In the genomic region with DNA sequence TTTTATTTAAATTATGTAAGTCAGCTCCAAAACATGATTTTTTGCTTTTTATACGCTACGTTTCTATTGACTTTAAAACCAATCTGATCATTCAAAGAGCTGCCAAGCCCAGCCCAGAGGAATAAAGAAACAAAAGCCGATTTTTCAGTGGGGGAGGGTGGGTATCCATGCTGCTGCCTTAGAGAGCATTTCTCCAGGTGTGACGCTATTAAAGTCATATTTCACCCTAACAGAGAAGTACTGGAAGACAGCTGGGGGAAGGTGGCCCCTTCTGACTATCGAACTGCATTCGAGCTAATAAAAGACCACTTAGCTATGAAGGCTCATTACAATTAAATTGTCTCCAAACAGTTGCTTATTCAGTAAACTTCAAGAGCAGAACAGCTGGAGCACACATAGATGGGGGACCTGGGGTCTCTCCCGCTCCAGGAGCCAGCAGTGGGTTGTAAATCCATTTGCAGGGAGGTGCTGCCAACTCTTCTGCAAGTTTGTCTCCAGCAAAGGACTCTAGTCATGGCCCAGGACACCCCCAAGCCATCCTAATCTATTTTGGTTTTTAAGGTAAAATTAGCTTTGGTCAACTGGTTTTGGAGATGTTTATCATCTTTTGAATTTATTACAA, we compare ENCODE assay signal across 22 mouse cellular contexts.
DNase-seq lines count a peak whose midpoint lies in the region; ATAC-seq and TF ChIP-seq lines count a peak whose summit lies in the region.
"Had no signal": no experiment of that assay in that cellular context is flagged by ENCODE, and none has a peak within 500 bp of the region (broad histone marks: within the 10 kb centered on the region; RNA-seq: fewer than 3 reads in every experiment).

No protein-coding gene starts in this region.

- H3K27me3 ChIP-seq in embryonic facial prominence, embryonic 14.5 days (replicated peaks; ENCODE audit: control insufficient read depth, insufficient read depth, low read length): no peaks in the 10 kb centered on the region
- no peaks in the 10 kb centered on the region for H3K27me3 ChIP-seq in embryonic facial prominence, embryonic 10.5 days (replicated peaks; ENCODE audit: low read depth, poor library complexity, severe bottlenecking)
- no peaks in the 10 kb centered on the region for H3K27me3 ChIP-seq in neural tube, embryonic 15.5 days (replicated peaks)
- H3K27me3 ChIP-seq in limb, embryonic 14.5 days (ENCODE audit: control insufficient read depth, insufficient read depth, low read length): no peaks in the 10 kb centered on the region
- H3K27me3 ChIP-seq: embryonic facial prominence, embryonic 15.5 days; heart, embryonic 15.5 days; hindbrain, embryonic 15.5 days; Patski had no signal

- H3K9me3 ChIP-seq in embryonic facial prominence, embryonic 14.5 days (ENCODE audit: control insufficient read depth, low read length): no peaks in the 10 kb centered on the region
- H3K9me3 ChIP-seq in embryonic facial prominence, embryonic 10.5 days: no peaks in the 10 kb centered on the region
- H3K9me3 ChIP-seq in neural tube, embryonic 15.5 days (replicated peaks): no peaks in the 10 kb centered on the region
- no peaks in the 10 kb centered on the region for H3K9me3 ChIP-seq in limb, embryonic 14.5 days (ENCODE audit: control insufficient read depth, low read length)
- H3K9me3 ChIP-seq: embryonic facial prominence, embryonic 15.5 days; forebrain, embryonic 10.5 days; heart, embryonic 15.5 days; hindbrain, embryonic 10.5 days; hindbrain, embryonic 15.5 days had no signal

- H3K4me2 ChIP-seq in embryonic facial prominence, embryonic 14.5 days (ENCODE audit: low read depth, low read length): no peak overlapping the region
- no peak overlapping the region for H3K4me2 ChIP-seq in neural tube, embryonic 15.5 days
- no peak overlapping the region for H3K4me2 ChIP-seq in limb, embryonic 14.5 days (replicated peaks; ENCODE audit: low read depth, low read length, severe bottlenecking)
- H3K4me2 ChIP-seq: embryonic facial prominence, embryonic 15.5 days; heart, embryonic 11.5 days; heart, embryonic 15.5 days; hindbrain, embryonic 15.5 days had no signal

- H3K4me3 ChIP-seq in embryonic facial prominence, embryonic 14.5 days (ENCODE audit: low read depth, low read length): no peak overlapping the region
- H3K4me3 ChIP-seq in embryonic facial prominence, embryonic 10.5 days: no peak overlapping the region
- no peak overlapping the region for H3K4me3 ChIP-seq in neural tube, embryonic 15.5 days (replicated peaks)
- no peak overlapping the region for H3K4me3 ChIP-seq in limb, embryonic 14.5 days (replicated peaks; ENCODE audit: low read length)
- H3K4me3 ChIP-seq: embryonic facial prominence, embryonic 15.5 days; erythroblast, embryonic 14.5 days; forebrain, embryonic 10.5 days; heart, embryonic 15.5 days; hindbrain, embryonic 10.5 days; hindbrain, embryonic 15.5 days had no signal

- peak; percentile 29 for DNase-seq in embryonic facial prominence, embryonic 14.5 days (ENCODE audit: low spot score)
- no peak for DNase-seq in embryonic facial prominence, embryonic 10.5 days (ENCODE audit: low spot score)
- no peak for DNase-seq in neural tube, embryonic 10.5 days (ENCODE audit: extremely low spot score, low spot score)
- DNase-seq in limb, embryonic 14.5 days (ENCODE audit: low spot score): peak; percentile 51
- no peak for DNase-seq in B cell, adult 2 months
- no peak for DNase-seq in kidney, adult 9 months
- DNase-seq: adrenal gland, postnatal 14 days; cerebellum, adult 18-20 months; cerebellum, adult 9-11 months; cerebellum, postnatal 36 days had no signal

- ATAC-seq in embryonic facial prominence, embryonic 14.5 days (ENCODE audit: low read depth): no peak
- peak; percentile 55; the same call in 1 of the 2 replicates for ATAC-seq in neural tube, embryonic 15.5 days (ENCODE audit: low FRiP score)
- no peak for ATAC-seq in limb, embryonic 14.5 days (ENCODE audit: low FRiP score, low read depth)
- ATAC-seq: activated CD4-positive, CD25-positive, alpha-beta regulatory T cell, adult 4 months; forebrain, embryonic 14.5 days; inflammation-experienced regulatory T-cells, adult 6 months; Patski had no signal

- TF ChIP-seq POLR2A in limb, embryonic 14.5 days (IDR thresholded peaks at IDR 0.05; ENCODE audit: borderline replicate concordance, extremely low read depth, insufficient read depth, insufficient read length): no peak

- no peak overlapping the region for H3K9ac ChIP-seq in embryonic facial prominence, embryonic 14.5 days (ENCODE audit: low read depth, low read length)
- H3K9ac ChIP-seq in neural tube, embryonic 15.5 days (replicated peaks): no peak overlapping the region
- H3K9ac ChIP-seq in limb, embryonic 14.5 days (ENCODE audit: low read depth, low read length, severe bottlenecking): no peak overlapping the region
- H3K9ac ChIP-seq: embryonic facial prominence, embryonic 15.5 days; heart, embryonic 15.5 days; hindbrain, embryonic 15.5 days had no signal

- H3K27ac ChIP-seq in embryonic facial prominence, embryonic 14.5 days (replicated peaks; ENCODE audit: low read depth, low read length): no peak overlapping the region
- H3K27ac ChIP-seq in embryonic facial prominence, embryonic 10.5 days (replicated peaks): no peak overlapping the region
- H3K27ac ChIP-seq in neural tube, embryonic 15.5 days (replicated peaks): no peak overlapping the region
- H3K27ac ChIP-seq in limb, embryonic 14.5 days (replicated peaks; ENCODE audit: low read depth, low read length): no peak overlapping the region
- H3K27ac ChIP-seq: forebrain, embryonic 10.5 days; hindbrain, embryonic 10.5 days; hindbrain, embryonic 15.5 days had no signal

- H3K36me3 ChIP-seq in embryonic facial prominence, embryonic 14.5 days (ENCODE audit: control insufficient read depth, insufficient read depth, low read length): no peaks in the 10 kb centered on the region
- no peaks in the 10 kb centered on the region for H3K36me3 ChIP-seq in embryonic facial prominence, embryonic 10.5 days (replicated peaks)
- H3K36me3 ChIP-seq in neural tube, embryonic 15.5 days: no peaks in the 10 kb centered on the region
- no peaks in the 10 kb centered on the region for H3K36me3 ChIP-seq in limb, embryonic 14.5 days (ENCODE audit: control insufficient read depth, insufficient read depth, low read length)
- H3K36me3 ChIP-seq: embryonic facial prominence, embryonic 15.5 days; forebrain, embryonic 10.5 days; heart, embryonic 15.5 days; hindbrain, embryonic 10.5 days; hindbrain, embryonic 15.5 days had no signal

- 62% methylated on average over 7 of the region's 7 CpGs for WGBS in embryonic facial prominence, embryonic 14.5 days
- 88% methylated on average over 7 of the region's 7 CpGs for WGBS in embryonic facial prominence, embryonic 10.5 days
- WGBS in neural tube, embryonic 15.5 days: 30% methylated on average over 7 of the region's 7 CpGs
- 13% methylated on average over 7 of the region's 7 CpGs for WGBS in limb, embryonic 14.5 days

- H3K4me1 ChIP-seq in embryonic facial prominence, embryonic 14.5 days (ENCODE audit: control insufficient read depth, insufficient read depth, low read length): peaks cover 8% of the 10 kb centered on the region; the same call in 1 of the 2 replicates
- peaks cover 12% of the 10 kb centered on the region for H3K4me1 ChIP-seq in embryonic facial prominence, embryonic 10.5 days
- H3K4me1 ChIP-seq in neural tube, embryonic 15.5 days: peaks cover 9% of the 10 kb centered on the region
- peaks cover 31% of the 10 kb centered on the region for H3K4me1 ChIP-seq in limb, embryonic 14.5 days (ENCODE audit: control insufficient read depth, insufficient read depth, low read length)
- H3K4me1 ChIP-seq: heart, embryonic 15.5 days; hindbrain, embryonic 10.5 days; hindbrain, embryonic 15.5 days had no signal

Comparison
In these comparisons a context has a peak if more than half of its experiments do, and no peak if none do; other contexts are left out.
1. DNase-seq: peak in embryonic facial prominence, embryonic 14.5 days (single experiment) and limb, embryonic 14.5 days (single experiment); none in embryonic facial prominence, embryonic 10.5 days (single experiment), neural tube, embryonic 10.5 days (single experiment), B cell, adult 2 months (0 of 2) and kidney, adult 9 months (single experiment).